Mouse (Mus musculus): ENCODE measurements at regions not wholly inside any gene's neighbourhood (a gene's known extent, or its start where the extent isn't known, plus 50 kb on each side); places are given as distances from the start of the nearest gene placed in this dataset.

DNA sequence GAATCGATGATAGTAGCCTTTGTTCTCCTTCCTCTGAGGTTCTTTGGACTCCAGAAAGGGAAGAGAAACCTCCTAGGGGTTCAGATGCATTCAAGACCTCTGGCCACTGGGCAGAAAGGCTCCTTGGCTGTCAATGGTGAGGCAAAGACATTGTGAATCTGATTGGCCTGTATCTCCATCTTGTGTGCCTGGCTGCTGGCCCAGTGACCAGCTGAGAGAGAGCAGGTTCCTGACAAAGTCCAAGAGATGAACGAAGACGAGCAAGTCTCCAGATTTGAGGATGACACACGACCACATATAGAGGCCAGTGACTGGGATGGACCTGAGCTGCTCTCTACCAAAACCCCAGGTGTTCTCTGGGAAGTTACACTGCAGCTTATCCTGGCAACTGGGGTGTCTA lies 305.4 kb upstream of the Zmiz1 start:
- no peak for TF ChIP-seq CTCF (conservative IDR thresholded peaks at IDR 0.05; ENCODE audit: low read length)
- no peak for TF ChIP-seq NANOG (IDR thresholded peaks at IDR 0.05; ENCODE audit: borderline replicate concordance, low read length)
- no peak for TF ChIP-seq POU5F1 (IDR thresholded peaks at IDR 0.05; ENCODE audit: borderline replicate concordance, low read length)
